In genomic region chr4:83794930-83795459, GRCm38 (mm10) we compare ENCODE assay signal across 11 mouse cellular contexts.
A peak's percentile ranks its signal among the peaks of the same experiment; 100 is the strongest.
DNase-seq lines count a peak whose midpoint lies in the region; ATAC-seq lines count a peak whose summit lies in the region.
"Had no signal": no experiment of that assay in that cellular context is flagged by ENCODE, and none has a peak within 500 bp of the region (broad histone marks: within the 10 kb centered on the region; RNA-seq: fewer than 3 reads in every experiment).

No protein-coding gene starts in this region.

- no peak overlapping the region for H3K27ac ChIP-seq in kidney, embryonic 14.5 days (ENCODE audit: low read depth, low read length)
- H3K27ac ChIP-seq in forebrain, embryonic 12.5 days, result no peak overlapping the region
- no peak overlapping the region for H3K27ac ChIP-seq in hindbrain, embryonic 15.5 days (replicated peaks)
- 0 out of 2 replicates have a peak overlapping the region, but pooled peaks have one; percentile 34 for H3K27ac ChIP-seq in midbrain, embryonic 15.5 days
- H3K27ac ChIP-seq: embryonic facial prominence, embryonic 15.5 days; limb, embryonic 12.5 days had no signal

- H3K4me2 ChIP-seq in kidney, embryonic 14.5 days (replicated peaks; ENCODE audit: low read depth, low read length), result no peak overlapping the region
- peak overlapping the region; percentile 36 for H3K4me2 ChIP-seq in forebrain, embryonic 12.5 days
- peak overlapping the region; percentile 37 for H3K4me2 ChIP-seq in hindbrain, embryonic 15.5 days
- peak overlapping the region; percentile 29; the same call in 1 of the 2 replicates for H3K4me2 ChIP-seq in midbrain, embryonic 15.5 days
- H3K4me2 ChIP-seq: embryonic facial prominence, embryonic 15.5 days had no signal

- DNase-seq in kidney, postnatal 36 days, result no peak
- DNase-seq in thymus, postnatal 4 days, result no peak
- no peak for DNase-seq in ovary, postnatal 36 days (ENCODE audit: low spot score)
- DNase-seq in lung, postnatal 4 days, result no peak

- H3K9me3 ChIP-seq in kidney, embryonic 14.5 days (ENCODE audit: control insufficient read depth, low read length), result no peaks in the 10 kb centered on the region
- no peaks in the 10 kb centered on the region for H3K9me3 ChIP-seq in forebrain, embryonic 12.5 days
- H3K9me3 ChIP-seq in hindbrain, embryonic 15.5 days, result no peaks in the 10 kb centered on the region
- no peaks in the 10 kb centered on the region for H3K9me3 ChIP-seq in midbrain, embryonic 15.5 days
- H3K9me3 ChIP-seq: embryonic facial prominence, embryonic 15.5 days; limb, embryonic 12.5 days; megakaryocyte, embryonic 14.5 days had no signal

- no peak overlapping the region for H3K9ac ChIP-seq in kidney, embryonic 14.5 days (ENCODE audit: low read depth, low read length)
- H3K9ac ChIP-seq in forebrain, embryonic 12.5 days, result no peak overlapping the region
- no peak overlapping the region for H3K9ac ChIP-seq in hindbrain, embryonic 15.5 days
- H3K9ac ChIP-seq in midbrain, embryonic 15.5 days, result no peak overlapping the region
- H3K9ac ChIP-seq: embryonic facial prominence, embryonic 15.5 days; limb, embryonic 12.5 days had no signal

- no peak overlapping the region for H3K4me3 ChIP-seq in kidney, embryonic 14.5 days (ENCODE audit: low read length)
- no peak overlapping the region for H3K4me3 ChIP-seq in forebrain, embryonic 12.5 days (replicated peaks)
- no peak overlapping the region for H3K4me3 ChIP-seq in hindbrain, embryonic 15.5 days
- no peak overlapping the region for H3K4me3 ChIP-seq in midbrain, embryonic 15.5 days
- H3K4me3 ChIP-seq: embryonic facial prominence, embryonic 15.5 days; limb, embryonic 12.5 days; megakaryocyte, embryonic 14.5 days had no signal

- WGBS in kidney, embryonic 14.5 days, result 30% methylated on average over 5 of the region's 5 CpGs
- 9% methylated on average over 5 of the region's 5 CpGs for WGBS in forebrain, embryonic 12.5 days
- WGBS in hindbrain, embryonic 15.5 days, result 33% methylated on average over 5 of the region's 5 CpGs
- 9% methylated on average over 5 of the region's 5 CpGs for WGBS in midbrain, embryonic 15.5 days

- no peaks in the 10 kb centered on the region for H3K36me3 ChIP-seq in kidney, embryonic 14.5 days (ENCODE audit: control insufficient read depth, insufficient read depth, low read length)
- H3K36me3 ChIP-seq in forebrain, embryonic 12.5 days (replicated peaks), result no peaks in the 10 kb centered on the region
- H3K36me3 ChIP-seq in hindbrain, embryonic 15.5 days, result no peaks in the 10 kb centered on the region
- H3K36me3 ChIP-seq in midbrain, embryonic 15.5 days (replicated peaks), result no peaks in the 10 kb centered on the region
- H3K36me3 ChIP-seq: embryonic facial prominence, embryonic 15.5 days; limb, embryonic 12.5 days had no signal

- no peaks in the 10 kb centered on the region for H3K27me3 ChIP-seq in kidney, embryonic 14.5 days (ENCODE audit: control insufficient read depth, insufficient read depth, low read length)
- H3K27me3 ChIP-seq in forebrain, embryonic 12.5 days, result no peaks in the 10 kb centered on the region
- no peaks in the 10 kb centered on the region for H3K27me3 ChIP-seq in hindbrain, embryonic 15.5 days
- H3K27me3 ChIP-seq in midbrain, embryonic 15.5 days (replicated peaks), result no peaks in the 10 kb centered on the region; the same call in 1 of the 2 replicates
- H3K27me3 ChIP-seq: limb, embryonic 12.5 days; megakaryocyte, embryonic 14.5 days had no signal

- ATAC-seq in kidney, embryonic 14.5 days (ENCODE audit: low FRiP score, low TSS enrichment), result peak; percentile 12; the same call in 1 of the 2 replicates
- peak; percentile 28; the same call in 1 of the 2 replicates for ATAC-seq in forebrain, embryonic 12.5 days (ENCODE audit: low FRiP score)
- ATAC-seq in hindbrain, embryonic 15.5 days (ENCODE audit: low FRiP score, low read depth), result no peak
- ATAC-seq in midbrain, embryonic 15.5 days (replicated peaks), result peak; percentile 68; the same call in 1 of the 2 replicates

- peaks cover 7% of the 10 kb centered on the region; the same call in 1 of the 2 replicates for H3K4me1 ChIP-seq in kidney, embryonic 14.5 days (ENCODE audit: control insufficient read depth, insufficient read depth, low read length)
- H3K4me1 ChIP-seq in forebrain, embryonic 12.5 days, result peaks cover 16% of the 10 kb centered on the region
- H3K4me1 ChIP-seq in hindbrain, embryonic 15.5 days (replicated peaks), result peaks cover 8% of the 10 kb centered on the region; the same call in 1 of the 2 replicates
- H3K4me1 ChIP-seq in midbrain, embryonic 15.5 days, result peaks cover 8% of the 10 kb centered on the region
- H3K4me1 ChIP-seq: embryonic facial prominence, embryonic 15.5 days; megakaryocyte, embryonic 14.5 days had no signal
